Mouse (Mus musculus) gastrocnemius, adult 18-20 months (tissue): ENCODE measurements at regions not wholly inside any gene's neighbourhood (a gene's known extent, or its start where the extent isn't known, plus 50 kb on each side); places are given as distances from the start of the nearest gene placed in this dataset.

Experiments used
- DNase-seq: peaks from one replicate; pipeline ENCODE4 v3.0.0; 2021; ENCODE audit warnings: low spot score

- DNase-seq, result no peak
These were observed 813.0 kb downstream of the Ryr2 start for GRCm38 (mm10) chr13:11293750-11294149.

- no peak for DNase-seq
These were observed 832.8 kb downstream of the Ryr2 start for GRCm38 (mm10) chr13:11273896-11274295.

GRCm38 (mm10) chr13:11268673-11269340, 837.9 kb downstream of the Ryr2 start:
- peak; percentile 11 for DNase-seq

GRCm38 (mm10) chr13:11247541-11247940, 859.2 kb downstream of the Ryr2 start:
- no peak for DNase-seq

GRCm38 (mm10) chr13:11216671-11217330, 856.2 kb upstream of the Chrm3 start:
- DNase-seq, result no peak

- DNase-seq, result no peak
These were observed 849.5 kb upstream of the Chrm3 start for GRCm38 (mm10) chr13:11210109-11210508.

GRCm38 (mm10) chr13:11205216-11205786, 844.7 kb upstream of the Chrm3 start:
- DNase-seq, result no peak

- no peak for DNase-seq
These were observed 841.3 kb upstream of the Chrm3 start for GRCm38 (mm10) chr13:11201978-11202377.

GRCm38 (mm10) chr13:11192471-11192870, 831.8 kb upstream of the Chrm3 start:
- DNase-seq, result no peak

GRCm38 (mm10) chr13:11181191-11181590, 820.5 kb upstream of the Chrm3 start:
- DNase-seq, result no peak

GRCm38 (mm10) chr13:11180356-11180755, 819.7 kb upstream of the Chrm3 start:
- no peak for DNase-seq

GRCm38 (mm10) chr13:11178586-11178985, 817.9 kb upstream of the Chrm3 start:
- no peak for DNase-seq

- DNase-seq, result no peak
These were observed 817.2 kb upstream of the Chrm3 start for GRCm38 (mm10) chr13:11177642-11178420.

- no peak for DNase-seq
These were observed 806.5 kb upstream of the Chrm3 start for GRCm38 (mm10) chr13:11167115-11167514.

- DNase-seq, result no peak
These were observed 803.5 kb upstream of the Chrm3 start for GRCm38 (mm10) chr13:11164130-11164529.

- no peak for DNase-seq
These were observed 786.6 kb upstream of the Chrm3 start for GRCm38 (mm10) chr13:11147268-11147667.

GRCm38 (mm10) chr13:11107693-11108092, 747.0 kb upstream of the Chrm3 start:
- DNase-seq, result no peak

GRCm38 (mm10) chr13:11106426-11106825, 745.8 kb upstream of the Chrm3 start:
- DNase-seq, result no peak

- DNase-seq, result no peak
These were observed 744.9 kb upstream of the Chrm3 start for GRCm38 (mm10) chr13:11105571-11105970.

- DNase-seq, result no peak
These were observed 738.9 kb upstream of the Chrm3 start for GRCm38 (mm10) chr13:11099586-11099950.

GRCm38 (mm10) chr13:11098899-11099585, 738.4 kb upstream of the Chrm3 start:
- no peak for DNase-seq

- no peak for DNase-seq
These were observed 732.3 kb upstream of the Chrm3 start for GRCm38 (mm10) chr13:11092911-11093310.
